Mouse (Mus musculus) lung, postnatal 0 days (tissue): ENCODE measurements around the gene Sdc4.
A peak's percentile ranks its signal among the peaks of the same experiment; 100 is the strongest.

Source experiments
- CTCF ChIP-seq: IDR thresholded peaks from 2 replicates; pipeline ENCODE4 v1.5.1; 2016; ENCODE audit warnings: antibody characterized with exemption, mild to moderate bottlenecking
- EP300 ChIP-seq: IDR thresholded peaks from 2 replicates; pipeline ENCODE4 v1.6.1; 2016; ENCODE audit warnings: antibody characterized with exemption, mild to moderate bottlenecking, control low read depth

GRCm38 (mm10) chr2:164404082-164404990 is 39.4 kb downstream of the Sdc4 start:
- TF ChIP-seq CTCF (no peak), EP300 (peak; percentile 90)
